In genomic region chr14:54224484-54225467, GRCm38 (mm10) we compare ENCODE assay signal across 10 mouse cellular contexts. TPM values are rescaled to one million over a fixed set of nuclear protein-coding genes. Genes with fewer than 3 reads are reported as not detected.
DNase-seq lines count a peak whose midpoint lies in the region; ATAC-seq lines count a peak whose summit lies in the region.
"Had no signal": no experiment of that assay in that cellular context is flagged by ENCODE, and none has a peak within 500 bp of the region (broad histone marks: within the 10 kb centered on the region; RNA-seq: fewer than 3 reads in every experiment).

No protein-coding gene starts in this region.

- H3K4me2 ChIP-seq in intestine, embryonic 16.5 days (ENCODE audit: low read depth, low read length), result no peak overlapping the region
- H3K4me2 ChIP-seq in intestine, embryonic 15.5 days (replicated peaks), result no peak overlapping the region
- H3K4me2 ChIP-seq in forebrain, embryonic 13.5 days, result no peak overlapping the region

- WGBS in intestine, embryonic 16.5 days, result 55% methylated on average over 16 of the region's 16 CpGs
- WGBS in intestine, embryonic 15.5 days, result 53% methylated on average over 16 of the region's 16 CpGs
- WGBS in forebrain, embryonic 13.5 days, result 49% methylated on average over 16 of the region's 16 CpGs

- H3K9me3 ChIP-seq in intestine, embryonic 16.5 days (ENCODE audit: control insufficient read depth, low read length), result no peaks in the 10 kb centered on the region
- H3K9me3 ChIP-seq in intestine, embryonic 15.5 days, result no peaks in the 10 kb centered on the region
- no peaks in the 10 kb centered on the region for H3K9me3 ChIP-seq in forebrain, embryonic 13.5 days (replicated peaks)

- peak overlapping the region; percentile 5; the same call in 1 of the 2 replicates for H3K9ac ChIP-seq in intestine, embryonic 16.5 days (ENCODE audit: low read depth, low read length)
- no peak overlapping the region for H3K9ac ChIP-seq in intestine, embryonic 15.5 days
- H3K9ac ChIP-seq in forebrain, embryonic 13.5 days, result no peak overlapping the region

- H3K27me3 ChIP-seq in intestine, embryonic 16.5 days (replicated peaks; ENCODE audit: control insufficient read depth, insufficient read depth, low read length), result no peaks in the 10 kb centered on the region
- H3K27me3 ChIP-seq in intestine, embryonic 15.5 days (replicated peaks), result no peaks in the 10 kb centered on the region
- H3K27me3 ChIP-seq in forebrain, embryonic 13.5 days, result no peaks in the 10 kb centered on the region

- H3K36me3 ChIP-seq in intestine, embryonic 16.5 days (ENCODE audit: control insufficient read depth, insufficient read depth, low read length), result no peaks in the 10 kb centered on the region
- H3K36me3 ChIP-seq in intestine, embryonic 15.5 days, result no peaks in the 10 kb centered on the region
- H3K36me3 ChIP-seq in forebrain, embryonic 13.5 days (ENCODE audit: poor library complexity, severe bottlenecking), result no peaks in the 10 kb centered on the region

- no peak for ATAC-seq in intestine, embryonic 16.5 days
- no peak for ATAC-seq in intestine, embryonic 15.5 days
- ATAC-seq in megakaryocyte, adult 5-6 weeks (ENCODE audit: poor library complexity, severe bottlenecking), result peak; percentile 31
- no peak for ATAC-seq in forebrain, embryonic 13.5 days

- no peak overlapping the region for H3K27ac ChIP-seq in intestine, embryonic 16.5 days (ENCODE audit: low read length)
- no peak overlapping the region for H3K27ac ChIP-seq in intestine, embryonic 15.5 days
- no peak overlapping the region for H3K27ac ChIP-seq in forebrain, embryonic 13.5 days
- H3K27ac ChIP-seq: macrophage had no signal

- peaks cover 26% of the 10 kb centered on the region for H3K4me1 ChIP-seq in intestine, embryonic 16.5 days (ENCODE audit: control insufficient read depth, insufficient read depth, low read length)
- peaks cover 30% of the 10 kb centered on the region for H3K4me1 ChIP-seq in intestine, embryonic 15.5 days (replicated peaks)
- peaks cover 14% of the 10 kb centered on the region for H3K4me1 ChIP-seq in forebrain, embryonic 13.5 days

- DNase-seq in B cell, adult 2 months, result peak; percentile 35 to 37
- peak; percentile 44 to 54 for DNase-seq in adrenal gland, postnatal 36 days
- DNase-seq in right cerebral cortex, postnatal 14 days, result no peak
- DNase-seq in cerebellum, adult 11-12 months, result no peak

- no peak overlapping the region for H3K4me3 ChIP-seq in intestine, embryonic 16.5 days (ENCODE audit: low read length)
- no peak overlapping the region for H3K4me3 ChIP-seq in intestine, embryonic 15.5 days (replicated peaks)
- H3K4me3 ChIP-seq in forebrain, embryonic 13.5 days, result no peak overlapping the region

RNA-seq across cellular contexts. Expression of gene Dad1, which starts 29.1 kb away (rescaled TPM):
- polyA plus RNA-seq in intestine, embryonic 16.5 days (2015; fragmentation: Nextera tagmentation; extraction: Ambion mirVana), result 489 and 514 TPM in 2 replicates
- polyA plus RNA-seq in intestine, embryonic 15.5 days (2015; fragmentation: Nextera tagmentation; extraction: Ambion mirVana), result 450 and 484 TPM in 2 replicates
- total RNA-seq in adrenal gland, postnatal 36 days (2021), result 100 to 1,000 TPM; 341 to 382 TPM
- total RNA-seq in megakaryocyte, adult 5-6 weeks (2015), result 136 and 154 TPM in 2 replicates
- 84.1 and 86.7 TPM in 2 replicates for total RNA-seq in megakaryocyte, adult 5-6 weeks (2017)
- polyA plus RNA-seq in forebrain, embryonic 13.5 days (2015; fragmentation: Nextera tagmentation; extraction: Ambion mirVana), result 281 and 283 TPM in 2 replicates

RNA-seq across cellular contexts. Expression of gene Abhd4, which starts 29.2 kb away (rescaled TPM):
- polyA plus RNA-seq in intestine, embryonic 16.5 days (2015; fragmentation: Nextera tagmentation; extraction: Ambion mirVana), result 47.4 and 47.8 TPM in 2 replicates
- polyA plus RNA-seq in intestine, embryonic 15.5 days (2015; fragmentation: Nextera tagmentation; extraction: Ambion mirVana), result 41.6 and 42.6 TPM in 2 replicates
- 100 to 1,000 TPM; 479 to 663 TPM for total RNA-seq in adrenal gland, postnatal 36 days (2021)
- 11.0 and 13.9 TPM in 2 replicates for total RNA-seq in megakaryocyte, adult 5-6 weeks (2015)
- 10.0 and 16.5 TPM in 2 replicates for total RNA-seq in megakaryocyte, adult 5-6 weeks (2017)
- polyA plus RNA-seq in forebrain, embryonic 13.5 days (2015; fragmentation: Nextera tagmentation; extraction: Ambion mirVana), result 46.1 and 51.3 TPM in 2 replicates

RNA-seq across cellular contexts. Expression of gene Olfr49, which starts 60.0 kb away (rescaled TPM):
- not detected in 2 replicates for polyA plus RNA-seq in intestine, embryonic 16.5 days (2015; fragmentation: Nextera tagmentation; extraction: Ambion mirVana)
- not detected in 2 replicates for polyA plus RNA-seq in intestine, embryonic 15.5 days (2015; fragmentation: Nextera tagmentation; extraction: Ambion mirVana)
- total RNA-seq in adrenal gland, postnatal 36 days (2021), result not detected
- total RNA-seq in megakaryocyte, adult 5-6 weeks (2015), result not detected in 2 replicates
- total RNA-seq in megakaryocyte, adult 5-6 weeks (2017), result 0.11 TPM in 1 of 2 replicates, not detected in the other
- not detected in 2 replicates for polyA plus RNA-seq in forebrain, embryonic 13.5 days (2015; fragmentation: Nextera tagmentation; extraction: Ambion mirVana)
- polyA plus RNA-seq: cortical plate, adult 2 months; macrophage had no signal

Comparison
In these comparisons a context has a peak if more than half of its experiments do, and no peak if none do; other contexts are left out.
1. DNase-seq: peak in B cell, adult 2 months (2 of 2) and adrenal gland, postnatal 36 days (2 of 2); none in right cerebral cortex, postnatal 14 days (single experiment) and cerebellum, adult 11-12 months (single experiment).